Mouse (Mus musculus): Measurements from ENCODE around the gene Cfap97d1. TPM values are rescaled to one million over a fixed set of nuclear protein-coding genes. Genes with fewer than 3 reads are reported as not detected.

Cfap97d1 gene
- polyA plus RNA-seq, 1 experiment from 2014 or later, result not detected

GRCm38 (mm10) chr11:101963473-101964291 lies 20.4 kb upstream of the Cfap97d1 start:
- under 1% methylated on average over 78 of the region's 78 CpGs for WGBS
- no peaks in the 10 kb centered on the region for H3K36me3 ChIP-seq
- peak overlapping the region; percentile 70 for H3K4me3 ChIP-seq
- H3K27ac ChIP-seq, result peak overlapping the region; percentile 84
- H3K4me1 ChIP-seq (replicated peaks), result peaks cover 66% of the 10 kb centered on the region
- DNase-seq (ENCODE audit: low spot score), result peak; percentile 72
- no peaks in the 10 kb centered on the region for H3K9me3 ChIP-seq
- peaks cover 94% of the 10 kb centered on the region for H3K27me3 ChIP-seq (ENCODE audit: insufficient read depth, poor library complexity, severe bottlenecking)

- peak; percentile 34 for DNase-seq (ENCODE audit: low spot score)
- peaks cover 68% of the 10 kb centered on the region for H3K4me1 ChIP-seq (replicated peaks)
- 3% methylated on average over 8 of the region's 8 CpGs for WGBS
- no peaks in the 10 kb centered on the region for H3K36me3 ChIP-seq
- H3K27me3 ChIP-seq (ENCODE audit: insufficient read depth, poor library complexity, severe bottlenecking), result peaks cover 87% of the 10 kb centered on the region
- no peaks in the 10 kb centered on the region for H3K9me3 ChIP-seq
- no peak overlapping the region for H3K27ac ChIP-seq
- peak overlapping the region; percentile 70; the same call in 1 of the 2 replicates for H3K4me3 ChIP-seq
Observed at GRCm38 (mm10) chr11:101964647-101965046, 19.4 kb upstream of the Cfap97d1 start.

GRCm38 (mm10) chr11:101965553-101965952 lies 18.5 kb upstream of the Cfap97d1 start:
- Histone ChIP-seq H3K36me3 (no peaks in the 10 kb centered on the region), H3K27ac (no peak overlapping the region), H3K4me3 (no peak overlapping the region), H3K9me3 (no peaks in the 10 kb centered on the region), H3K27me3 (ENCODE audit: insufficient read depth, poor library complexity, severe bottlenecking) (peaks cover 81% of the 10 kb centered on the region), H3K4me1 (replicated peaks) (peaks cover 68% of the 10 kb centered on the region)
- WGBS, result 6% methylated on average over 2 of the region's 2 CpGs
- no peak for DNase-seq (ENCODE audit: low spot score)

DNA sequence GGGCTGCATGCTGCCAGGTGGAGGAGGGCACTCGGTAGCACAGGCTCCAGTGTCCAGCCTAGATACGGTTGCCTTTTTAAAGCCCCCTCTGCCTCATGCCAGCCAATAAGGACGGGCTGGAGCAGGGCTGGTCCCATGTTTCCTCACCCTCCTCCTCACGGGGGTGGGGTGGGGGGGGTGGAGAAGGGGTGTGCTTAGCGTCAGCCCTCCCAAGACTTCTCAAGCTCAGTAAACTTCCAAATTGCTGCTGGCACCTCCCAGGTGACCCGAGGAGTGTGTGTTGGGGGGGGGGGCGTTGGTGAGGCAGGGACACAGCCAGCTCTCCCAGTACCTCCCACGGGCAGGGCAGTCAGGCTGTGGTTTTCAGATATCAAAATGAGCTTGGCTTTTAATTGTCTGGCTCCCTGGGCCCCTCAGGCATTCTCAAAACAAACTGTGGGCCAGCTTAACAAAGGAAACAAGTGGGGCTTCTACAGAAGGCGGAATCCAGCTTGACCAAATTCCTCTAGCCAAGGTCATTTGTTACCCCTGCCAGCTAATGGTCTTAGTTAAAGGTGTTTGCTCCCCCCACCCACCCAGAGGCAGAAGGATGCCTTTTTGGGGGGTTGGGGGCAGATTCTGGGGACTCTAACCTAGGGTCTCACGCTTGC lies 17.0 kb upstream of the Cfap97d1 start, which contains the start of gene Sost:
Gene Sost (minus strand): TSS at position 51 of the 650 bp plus-strand sequence.
- H3K27me3 ChIP-seq (ENCODE audit: insufficient read depth, poor library complexity, severe bottlenecking), result peaks cover 66% of the 10 kb centered on the region
- no peak for DNase-seq (ENCODE audit: low spot score)
- H3K9me3 ChIP-seq, result no peaks in the 10 kb centered on the region
- H3K36me3 ChIP-seq, result no peaks in the 10 kb centered on the region
- H3K4me1 ChIP-seq (replicated peaks), result peaks cover 66% of the 10 kb centered on the region
- 0 out of 2 replicates have a peak within 1 kb of the TSS, but pooled peaks have one; percentile 26 for H3K27ac ChIP-seq
- peak within 1 kb of the TSS; percentile 26; the same call in 1 of the 2 replicates for H3K4me3 ChIP-seq
- WGBS, result 18% methylated on average over 10 of the region's 10 CpGs

DNA sequence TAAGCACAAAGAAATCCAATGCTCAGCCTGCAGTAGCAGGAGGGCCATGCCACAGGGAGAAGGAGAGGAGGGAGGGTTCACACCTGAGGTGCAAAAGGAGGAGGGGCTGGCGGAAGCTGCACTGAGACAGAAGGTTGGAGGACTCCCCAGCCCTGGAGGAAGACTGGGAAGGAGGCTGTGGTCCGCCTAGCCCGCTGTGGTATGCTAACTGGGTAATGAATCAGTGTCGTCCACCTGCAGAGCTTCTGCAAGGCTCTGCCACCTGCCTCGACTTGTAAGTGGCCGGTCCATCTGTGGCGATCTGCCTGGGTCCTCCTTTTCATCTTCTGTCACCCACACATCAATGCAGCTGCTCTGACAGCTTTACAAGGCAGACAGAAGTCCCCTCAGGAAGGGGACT lies 15.8 kb upstream of the Cfap97d1 start:
- H3K9me3 ChIP-seq, result no peaks in the 10 kb centered on the region
- DNase-seq (ENCODE audit: low spot score), result no peak
- 13% methylated on average over 7 of the region's 7 CpGs for WGBS
- H3K4me1 ChIP-seq (replicated peaks), result peaks cover 55% of the 10 kb centered on the region
- no peaks in the 10 kb centered on the region for H3K36me3 ChIP-seq
- peaks cover 54% of the 10 kb centered on the region for H3K27me3 ChIP-seq (ENCODE audit: insufficient read depth, poor library complexity, severe bottlenecking)
- peak overlapping the region; percentile 53 for H3K27ac ChIP-seq
- no peak overlapping the region for H3K4me3 ChIP-seq

DNA sequence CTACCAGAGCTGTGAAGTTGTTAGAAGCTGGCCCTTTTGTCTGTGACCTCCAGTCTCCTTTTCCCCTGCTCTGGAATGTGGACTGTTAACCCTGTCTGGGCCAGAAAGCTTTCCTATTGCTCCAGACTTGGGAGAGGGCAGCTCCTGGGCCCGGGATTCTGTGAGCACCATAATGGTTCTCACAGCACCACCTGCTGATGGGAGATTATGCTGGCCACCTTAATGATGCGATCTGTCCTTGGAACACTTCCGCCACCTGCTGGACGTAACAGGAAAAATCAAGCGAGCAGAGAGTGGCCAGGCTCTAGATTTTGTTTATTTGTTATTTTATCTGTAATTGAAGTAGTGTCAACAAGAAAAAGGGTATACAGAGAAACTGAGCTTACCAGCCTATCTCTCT lies 15.3 kb upstream of the Cfap97d1 start:
- Histone ChIP-seq H3K9me3 (no peaks in the 10 kb centered on the region), H3K4me3 (no peak overlapping the region), H3K4me1 (replicated peaks) (peaks cover 50% of the 10 kb centered on the region), H3K27me3 (ENCODE audit: insufficient read depth, poor library complexity, severe bottlenecking) (peaks cover 49% of the 10 kb centered on the region), H3K27ac (no peak overlapping the region), H3K36me3 (no peaks in the 10 kb centered on the region)
- WGBS, result under 1% methylated on average over 5 of the region's 5 CpGs
- peak; percentile 81 for DNase-seq (ENCODE audit: low spot score)

DNA sequence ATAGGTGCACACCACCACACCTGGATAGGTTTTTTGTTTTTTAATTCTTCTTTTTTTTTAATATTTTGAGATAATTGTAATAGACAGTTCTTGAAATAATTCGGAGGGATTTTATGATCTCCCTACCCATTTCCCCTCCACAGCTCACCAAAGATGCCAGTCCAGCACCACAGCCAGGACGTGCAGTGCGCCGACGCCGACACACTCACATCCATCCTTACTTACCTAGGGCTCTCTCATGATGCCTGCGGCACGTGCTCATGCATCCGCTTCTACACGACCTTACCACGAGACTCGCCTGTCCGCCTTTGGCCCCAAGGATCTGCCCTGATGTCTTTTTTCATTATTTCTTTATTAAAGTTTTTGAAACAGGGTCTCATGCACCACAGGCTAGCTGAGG lies 14.2 kb upstream of the Cfap97d1 start:
- DNase-seq (ENCODE audit: low spot score), result no peak

DNA sequence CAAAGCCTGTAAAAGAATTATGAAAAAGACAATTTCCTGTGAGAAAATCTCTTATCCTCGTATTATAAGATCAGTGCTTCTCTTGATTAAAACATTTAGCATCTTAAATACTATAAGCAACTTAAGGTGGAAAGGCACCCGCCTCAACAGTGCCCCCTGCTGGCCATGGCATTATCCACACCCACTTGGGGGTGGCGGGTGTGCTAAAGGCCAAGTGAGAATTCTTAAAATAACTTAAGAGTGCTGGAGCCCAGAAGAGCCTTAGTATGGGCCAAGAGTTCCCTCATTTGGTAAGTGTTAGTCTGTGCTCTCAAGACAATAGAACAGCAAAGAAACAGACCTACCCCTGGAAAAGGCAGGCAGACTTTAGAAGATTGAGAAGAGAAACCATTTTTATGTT lies 12.7 kb upstream of the Cfap97d1 start:
- Histone ChIP-seq H3K36me3 (no peaks in the 10 kb centered on the region), H3K4me3 (no peak overlapping the region), H3K27me3 (ENCODE audit: insufficient read depth, poor library complexity, severe bottlenecking) (peaks cover 23% of the 10 kb centered on the region), H3K27ac (no peak overlapping the region), H3K9me3 (no peaks in the 10 kb centered on the region), H3K4me1 (replicated peaks) (peaks cover 30% of the 10 kb centered on the region)
- WGBS, result 43% methylated on average over 3 of the region's 3 CpGs
- no peak for DNase-seq (ENCODE audit: low spot score)

More for the DNA sequence above, 14.2 kb upstream of the Cfap97d1 start:
- Histone ChIP-seq H3K9me3 (no peaks in the 10 kb centered on the region), H3K27me3 (ENCODE audit: insufficient read depth, poor library complexity, severe bottlenecking) (peaks cover 39% of the 10 kb centered on the region), H3K4me1 (replicated peaks) (peaks cover 46% of the 10 kb centered on the region), H3K27ac (no peak overlapping the region), H3K36me3 (no peaks in the 10 kb centered on the region), H3K4me3 (no peak overlapping the region)
- 79% methylated on average over 13 of the region's 13 CpGs for WGBS

GRCm38 (mm10) chr11:101972097-101972496 lies 12.0 kb upstream of the Cfap97d1 start:
- H3K9me3 ChIP-seq, result no peaks in the 10 kb centered on the region
- H3K4me1 ChIP-seq (replicated peaks), result peaks cover 24% of the 10 kb centered on the region
- no peaks in the 10 kb centered on the region for H3K36me3 ChIP-seq
- 78% methylated on average over 3 of the region's 3 CpGs for WGBS
- no peak overlapping the region for H3K27ac ChIP-seq
- no peak overlapping the region for H3K4me3 ChIP-seq
- no peak for DNase-seq (ENCODE audit: low spot score)
- peaks cover 16% of the 10 kb centered on the region for H3K27me3 ChIP-seq (ENCODE audit: insufficient read depth, poor library complexity, severe bottlenecking)

DNA sequence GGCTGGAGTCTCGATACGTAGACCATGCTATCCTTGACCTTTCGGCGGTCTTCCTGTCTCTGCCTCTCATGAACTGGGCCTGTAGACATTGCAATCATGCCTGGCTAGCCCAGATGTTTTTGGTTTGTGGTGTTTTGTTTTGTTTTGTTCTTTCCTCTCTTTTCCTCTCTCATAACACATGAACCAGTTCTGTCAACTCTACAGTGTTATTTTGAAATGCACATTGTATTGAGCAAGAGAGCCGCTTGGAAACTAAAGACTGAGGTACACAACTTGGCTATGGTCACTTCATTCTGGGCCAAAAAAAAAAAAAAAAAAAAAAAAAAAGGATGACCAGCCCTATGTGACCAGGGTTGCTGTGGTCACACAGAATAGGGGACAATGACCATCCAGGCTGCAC lies 11.4 kb upstream of the Cfap97d1 start:
- Histone ChIP-seq H3K27ac (no peak overlapping the region), H3K9me3 (no peaks in the 10 kb centered on the region), H3K4me3 (no peak overlapping the region), H3K27me3 (ENCODE audit: insufficient read depth, poor library complexity, severe bottlenecking) (peaks cover 11% of the 10 kb centered on the region), H3K4me1 (replicated peaks) (peaks cover 24% of the 10 kb centered on the region), H3K36me3 (no peaks in the 10 kb centered on the region)
- WGBS, result 90% methylated on average over 5 of the region's 5 CpGs
- no peak for DNase-seq (ENCODE audit: low spot score)

DNA sequence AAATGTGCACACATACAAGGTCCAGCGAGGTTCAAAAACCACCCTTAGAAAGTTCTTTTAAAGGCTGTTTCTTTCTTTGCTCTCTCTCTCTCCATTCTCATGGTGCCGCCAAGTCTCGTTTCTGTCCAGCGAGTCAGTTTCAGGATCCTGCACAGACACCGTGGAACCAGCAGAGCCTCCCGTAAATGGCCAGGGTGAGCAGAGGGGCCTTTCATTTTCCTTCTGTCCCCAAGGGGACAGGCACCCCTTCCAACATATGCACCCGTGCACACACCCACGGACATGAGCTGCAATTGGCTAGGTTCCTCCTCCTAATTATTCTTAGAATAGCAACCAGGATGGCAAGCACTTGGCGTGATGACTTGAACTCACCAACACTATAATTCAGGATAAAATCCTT lies 10.6 kb upstream of the Cfap97d1 start:
- H3K27me3 ChIP-seq (ENCODE audit: insufficient read depth, poor library complexity, severe bottlenecking), result peaks cover 4% of the 10 kb centered on the region; the same call in 1 of the 2 replicates
- H3K4me3 ChIP-seq, result no peak overlapping the region
- no peaks in the 10 kb centered on the region for H3K9me3 ChIP-seq
- H3K4me1 ChIP-seq (replicated peaks), result peaks cover 24% of the 10 kb centered on the region
- no peaks in the 10 kb centered on the region for H3K36me3 ChIP-seq
- 84% methylated on average over 9 of the region's 9 CpGs for WGBS
- H3K27ac ChIP-seq, result no peak overlapping the region
- no peak for DNase-seq (ENCODE audit: low spot score)

DNA sequence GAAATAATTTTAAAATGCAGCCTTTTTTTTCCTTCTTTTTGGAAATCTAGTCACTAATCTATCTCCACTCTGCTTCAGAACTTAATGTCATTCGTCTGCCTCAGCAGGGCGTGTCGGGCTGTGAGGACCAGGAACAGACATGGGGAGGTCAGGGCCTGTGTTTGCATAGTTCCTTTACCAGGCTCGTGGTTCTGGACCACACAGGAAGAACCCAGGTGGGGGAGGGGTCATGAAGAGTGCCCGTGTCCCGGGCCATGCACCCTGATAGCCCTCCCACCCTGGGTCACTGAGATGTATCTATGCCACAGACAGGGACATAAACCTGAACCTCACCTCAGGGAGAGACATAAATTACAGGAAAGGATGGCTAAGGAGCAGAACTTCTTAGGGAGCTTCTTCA lies 9.9 kb upstream of the Cfap97d1 start:
- Histone ChIP-seq H3K36me3 (no peaks in the 10 kb centered on the region), H3K4me1 (replicated peaks) (peaks cover 26% of the 10 kb centered on the region), H3K27ac (no peak overlapping the region), H3K4me3 (no peak overlapping the region), H3K27me3 (ENCODE audit: insufficient read depth, poor library complexity, severe bottlenecking) (peaks cover 4% of the 10 kb centered on the region; the same call in 1 of the 2 replicates), H3K9me3 (no peaks in the 10 kb centered on the region)
- 49% methylated on average over 6 of the region's 6 CpGs for WGBS
- DNase-seq (ENCODE audit: low spot score), result no peak

GRCm38 (mm10) chr11:101974923-101975322 lies 9.2 kb upstream of the Cfap97d1 start:
- no peak for DNase-seq (ENCODE audit: low spot score)
- Histone ChIP-seq H3K9me3 (no peaks in the 10 kb centered on the region), H3K4me1 (replicated peaks) (peaks cover 30% of the 10 kb centered on the region), H3K27me3 (ENCODE audit: insufficient read depth, poor library complexity, severe bottlenecking) (peaks cover 2% of the 10 kb centered on the region; the same call in 1 of the 2 replicates), H3K27ac (no peak overlapping the region), H3K36me3 (no peaks in the 10 kb centered on the region), H3K4me3 (no peak overlapping the region)
- WGBS, result 52% methylated on average over 9 of the region's 9 CpGs
